Mouse (Mus musculus) limb, embryonic 14.5 days (tissue): ENCODE data around the gene Apba2. TPM values are rescaled to one million over a fixed set of nuclear protein-coding genes. Genes with fewer than 3 reads are reported as not detected.

Experiments used
- ATAC-seq: fragments of 200-750 bp; cut with Nextera tagmentation; 2 replicates; pipeline ENCODE4 v1.8.0; 2017; ENCODE audit warnings: low read depth, moderate number of reproducible peaks, moderate TSS enrichment; ENCODE audit not compliant: low FRiP score
- DNase-seq: peaks from one replicate; pipeline ENCODE4 v3.0.0-alpha.2; 2015; ENCODE audit warnings: low spot score
- H3K27ac ChIP-seq: fragments of 300-500 bp; sonication (generic); replicated peaks from 2 replicates; pipeline ENCODE4 v1.5.1; 2014; ENCODE audit warnings: low read depth, mild to moderate bottlenecking, low read length, moderate library complexity, mixed read lengths
- H3K27me3 ChIP-seq: fragments of 300-500 bp; sonication (generic); 2 replicates; pipeline ENCODE4 v1.6.1; 2014; ENCODE audit warnings: low read length, mixed read lengths; ENCODE audit not compliant: control insufficient read depth, insufficient read depth
- H3K36me3 ChIP-seq: fragments of 300-500 bp; sonication (generic); 2 replicates; pipeline ENCODE4 v1.6.1; 2014; ENCODE audit warnings: mild to moderate bottlenecking, low read length, moderate library complexity, mixed read lengths; ENCODE audit not compliant: control insufficient read depth, insufficient read depth
- H3K4me1 ChIP-seq: fragments of 300-500 bp; sonication (generic); 2 replicates; pipeline ENCODE4 v1.6.1; 2014; ENCODE audit warnings: antibody characterized with exemption, low read length, mixed read lengths; ENCODE audit not compliant: control insufficient read depth, insufficient read depth
- H3K4me2 ChIP-seq: fragments of 300-500 bp; sonication (generic); replicated peaks from 2 replicates; pipeline ENCODE4 v1.6.1; 2014; ENCODE audit warnings: low read depth, mild to moderate bottlenecking, low read length, moderate library complexity; ENCODE audit not compliant: severe bottlenecking
- H3K4me3 ChIP-seq: fragments of 300-500 bp; sonication (generic); replicated peaks from 2 replicates; pipeline ENCODE4 v1.5.1; 2014; ENCODE audit warnings: low read length
- H3K9ac ChIP-seq: fragments of 300-500 bp; sonication (generic); 2 replicates; pipeline ENCODE4 v1.6.1; 2014; ENCODE audit warnings: mild to moderate bottlenecking, low read depth, low read length, moderate library complexity; ENCODE audit not compliant: severe bottlenecking
- H3K9me3 ChIP-seq: fragments of 300-500 bp; sonication (generic); 2 replicates; pipeline ENCODE4 v1.6.1; 2016; ENCODE audit warnings: low read length; ENCODE audit not compliant: control insufficient read depth
- POLR2A ChIP-seq: fragments of 200-500 bp; IDR thresholded peaks from 2 replicates; pipeline ENCODE4 v1.8.0; 2012; ENCODE audit warnings: inconsistent platforms, mild to moderate bottlenecking, moderate library complexity, borderline replicate concordance; ENCODE audit not compliant: insufficient read depth, insufficient read length; ENCODE audit errors: extremely low read depth
- WGBS: fragments of 180-500 bp; shearing (Covaris S2); extraction: QIAGEN DNeasy Blood & Tissue Kit; methylation state at CpG from one replicate; pipeline ENCODE4 v1.1.7; 2014; 5-methylcytosine and 5-hydroxymethylcytosine counted together
- polyA plus RNA-seq, 2 experiments: library from polyadenylated mRNA; depleted of rRNA in 1 of 2; stranded (reverse) in 1 of 2; unstranded in 1 of 2; fragments of >200 nt; fragmentation: Nextera tagmentation in 1 of 2; extraction: Ambion mirVana in 1 of 2; gene quantifications; 2 replicates each; pipeline versions ENCODE4 v1.2.1 to v1.2.3; 2012 to 2014

Gene Apba2
- polyA plus RNA-seq, 2 experiments, result 7.4 to 10.3 TPM

DNA sequence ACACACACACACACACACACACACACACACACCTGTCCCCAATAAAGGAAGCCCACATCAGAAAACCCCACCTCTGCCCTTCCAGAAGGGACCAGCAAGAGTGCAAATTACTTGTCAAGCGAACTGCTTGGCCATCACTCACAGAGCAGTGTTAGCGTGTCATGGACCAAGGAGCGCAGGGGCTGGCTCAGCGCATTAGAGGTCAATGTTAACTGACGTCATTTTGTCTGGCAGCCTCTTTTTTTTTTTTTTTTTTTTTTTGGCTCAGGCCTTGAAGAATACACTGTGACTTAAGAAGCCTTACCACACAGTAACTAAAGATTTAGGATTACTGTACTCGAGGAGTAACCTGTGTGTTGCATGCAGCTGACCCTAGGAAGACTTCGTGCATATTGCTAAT lies 252.7 kb downstream of the Apba2 start:
- Histone ChIP-seq H3K36me3 (no peaks in the 10 kb centered on the region), H3K4me2 (no peak overlapping the region), H3K9ac (no peak overlapping the region), H3K4me1 (peaks cover 2% of the 10 kb centered on the region; the same call in 1 of the 2 replicates), H3K27ac (no peak overlapping the region), H3K4me3 (no peak overlapping the region), H3K9me3 (no peaks in the 10 kb centered on the region), H3K27me3 (no peaks in the 10 kb centered on the region)
- whole genome bisulfite sequencing, result 65% methylated on average over 7 of the region's 7 CpGs
- no peak for DNase-seq
- no peak for ATAC-seq
- TF ChIP-seq POLR2A, result no peak

- WGBS, result 78% methylated on average over 7 of the region's 7 CpGs
Measured at GRCm38 (mm10) chr7:64755141-64755540, 253.6 kb downstream of the Apba2 start.

GRCm38 (mm10) chr7:64765595-64765994 lies 264.1 kb downstream of the Apba2 start:
- no peak for ATAC-seq
- Histone ChIP-seq H3K36me3 (no peaks in the 10 kb centered on the region), H3K9me3 (no peaks in the 10 kb centered on the region), H3K4me1 (peaks cover 15% of the 10 kb centered on the region; the same call in 1 of the 2 replicates), H3K4me2 (no peak overlapping the region), H3K9ac (no peak overlapping the region), H3K27ac (no peak overlapping the region), H3K27me3 (no peaks in the 10 kb centered on the region), H3K4me3 (no peak overlapping the region)
- no peak for TF ChIP-seq POLR2A
- WGBS, result 82% methylated on average over 3 of the region's 3 CpGs
- DNase-seq, result no peak

More at GRCm38 (mm10) chr7:64755141-64755540, 253.6 kb downstream of the Apba2 start:
- DNase-seq (no peak), ATAC-seq (no peak)
- TF ChIP-seq POLR2A, result no peak
- Histone ChIP-seq H3K27ac (no peak overlapping the region), H3K9me3 (no peaks in the 10 kb centered on the region), H3K4me3 (no peak overlapping the region), H3K4me1 (peaks cover 2% of the 10 kb centered on the region; the same call in 1 of the 2 replicates), H3K4me2 (no peak overlapping the region), H3K9ac (no peak overlapping the region), H3K36me3 (no peaks in the 10 kb centered on the region), H3K27me3 (no peaks in the 10 kb centered on the region)

- H3K27me3 ChIP-seq, result no peaks in the 10 kb centered on the region
- DNase-seq (no peak), ATAC-seq (no peak)
- TF ChIP-seq POLR2A, result no peak
- no peaks in the 10 kb centered on the region for H3K9me3 ChIP-seq
- H3K4me2 ChIP-seq, result no peak overlapping the region
- H3K4me1 ChIP-seq, result peaks cover 19% of the 10 kb centered on the region; the same call in 1 of the 2 replicates
- peak overlapping the region; percentile 13; the same call in 1 of the 2 replicates for H3K27ac ChIP-seq
- 25% methylated on average over 7 of the region's 7 CpGs for WGBS
- no peak overlapping the region for H3K4me3 ChIP-seq
- H3K36me3 ChIP-seq, result no peaks in the 10 kb centered on the region
- 0 out of 2 replicates have a peak overlapping the region, but pooled peaks have one; percentile 12 for H3K9ac ChIP-seq
Measured at GRCm38 (mm10) chr7:64769768-64770167, 268.3 kb downstream of the Apba2 start.

GRCm38 (mm10) chr7:64770779-64771390 lies 269.4 kb downstream of the Apba2 start:
- ATAC-seq (peak; percentile 46; the same call in 1 of the 2 replicates), DNase-seq (no peak)
- no peaks in the 10 kb centered on the region for H3K9me3 ChIP-seq
- H3K27ac ChIP-seq, result no peak overlapping the region
- no peak overlapping the region for H3K4me3 ChIP-seq
- H3K27me3 ChIP-seq, result no peaks in the 10 kb centered on the region
- WGBS, result 73% methylated on average over 8 of the region's 8 CpGs
- no peak overlapping the region for H3K9ac ChIP-seq
- peaks cover 19% of the 10 kb centered on the region; the same call in 1 of the 2 replicates for H3K4me1 ChIP-seq
- H3K4me2 ChIP-seq, result no peak overlapping the region
- no peak for TF ChIP-seq POLR2A
- H3K36me3 ChIP-seq, result no peaks in the 10 kb centered on the region
